Mouse (Mus musculus): Measurements from ENCODE around the gene Rtel1. TPM values are rescaled to one million over a fixed set of nuclear protein-coding genes. Genes with fewer than 3 reads are reported as not detected.

The Rtel1 gene
- 26.0 TPM for polyA plus RNA-seq (2015; fragmentation: Illumina TruSeq; extraction: RNeasy Lipid Tissue Mini Kit (QIAGEN cat#74804); ENCODE audit: low read depth, low replicate concordance)

DNA sequence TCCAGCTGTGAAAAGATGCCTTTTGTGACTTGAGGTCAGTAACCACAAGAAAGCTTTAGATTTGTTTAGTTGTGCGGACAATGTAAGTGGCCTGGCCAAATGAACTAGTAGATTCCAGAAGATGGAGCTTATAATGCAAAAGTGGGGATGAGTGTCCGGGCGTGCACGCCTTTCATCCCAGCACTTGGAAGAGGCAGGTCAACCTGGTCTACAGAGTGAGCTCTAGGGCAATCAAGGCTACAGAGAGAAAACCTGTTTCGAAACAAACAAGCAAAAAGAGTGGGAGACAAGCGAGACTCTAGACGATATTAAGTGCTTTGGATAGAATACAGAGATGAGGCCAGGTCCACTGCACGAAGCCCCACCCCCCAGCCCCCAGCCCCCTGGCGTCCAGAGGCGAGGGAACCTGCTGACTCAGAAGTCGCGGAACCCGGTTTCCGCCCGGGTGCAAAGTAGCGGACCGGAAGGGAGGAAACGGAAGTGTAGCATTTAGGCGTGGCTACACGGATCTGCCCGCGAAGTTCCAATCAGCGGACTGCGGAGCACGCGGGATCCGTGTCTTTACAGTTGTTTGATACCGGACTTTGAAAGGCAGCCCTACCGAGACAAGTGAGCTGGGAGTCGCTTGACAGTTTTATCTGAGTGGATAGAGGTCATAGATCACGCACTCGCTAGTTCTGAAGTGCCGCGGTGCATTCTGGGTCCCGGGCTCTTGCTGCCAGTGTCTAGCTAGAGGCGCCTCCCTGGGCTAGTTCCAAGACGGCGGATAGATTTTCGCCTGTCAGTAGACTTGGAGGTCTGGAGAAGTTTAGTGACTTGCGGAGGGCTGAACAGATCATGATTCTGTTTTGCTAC, at the start of gene Rtel1:
Gene Rtel1 (plus strand): TSS at position 492 of the 855 bp plus-strand sequence.

DNA sequence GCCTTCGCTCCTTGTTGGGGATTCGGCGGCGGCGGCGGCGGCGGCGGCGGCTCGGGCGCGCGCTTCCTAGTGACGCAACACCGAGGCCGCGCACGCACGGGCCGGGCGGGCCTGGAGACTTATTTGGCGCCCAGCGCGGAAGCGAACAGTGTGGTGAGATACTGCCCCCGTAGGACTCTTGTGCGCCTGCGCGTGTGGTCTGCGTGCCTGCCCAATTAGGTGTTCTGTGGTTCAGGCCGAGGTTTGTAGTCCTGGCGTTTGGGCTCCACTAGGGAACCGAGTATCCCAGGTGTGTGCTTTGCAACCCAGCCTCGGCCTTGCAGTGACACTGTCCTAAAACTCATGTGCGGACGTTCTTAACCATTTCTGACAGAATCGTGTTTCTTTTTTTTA, 31.6 kb upstream of the Rtel1 start, which contains the start of gene Gmeb2:
Gene Gmeb2 (minus strand): TSS at position 78 of the 393 bp plus-strand sequence.

DNA sequence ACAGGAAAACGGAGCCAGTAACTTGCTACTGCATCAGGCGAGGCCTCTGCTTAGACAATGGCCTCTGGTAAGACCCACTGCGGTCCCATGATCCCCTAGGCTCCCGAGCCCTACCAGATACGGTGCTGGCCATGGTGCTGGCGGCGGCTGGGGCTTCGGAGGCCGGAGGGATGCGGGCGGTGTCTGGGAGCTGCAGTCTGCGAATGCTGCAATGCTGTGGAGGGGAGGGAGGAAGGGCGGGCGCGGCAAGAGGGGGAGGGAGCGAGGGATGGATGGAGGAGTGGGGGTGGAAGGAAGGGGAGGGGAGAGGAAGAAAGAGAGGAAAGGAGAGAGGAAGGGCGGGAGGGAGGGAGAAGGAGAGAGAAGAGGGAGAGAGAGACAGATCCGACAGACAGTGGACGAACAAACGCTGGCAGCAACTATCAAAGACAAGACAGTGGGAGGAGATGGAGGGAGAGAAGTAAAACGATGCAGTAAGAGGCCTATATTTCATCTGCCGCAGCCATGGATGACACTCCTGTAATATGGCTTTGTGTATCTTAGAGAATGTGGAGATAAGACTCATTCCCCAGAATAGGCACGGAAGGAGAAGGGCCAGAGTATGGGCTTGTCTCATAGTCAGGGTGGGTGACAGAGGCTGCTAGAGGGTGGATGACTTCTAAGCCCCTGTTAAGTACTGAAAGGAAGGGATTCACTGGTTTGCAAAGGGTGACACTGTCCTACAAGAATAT, 5.3 kb upstream of the Rtel1 start, which contains the start of gene Stmn3:
Gene Stmn3 (minus strand): TSS at position 421 of the 731 bp plus-strand sequence.

DNA sequence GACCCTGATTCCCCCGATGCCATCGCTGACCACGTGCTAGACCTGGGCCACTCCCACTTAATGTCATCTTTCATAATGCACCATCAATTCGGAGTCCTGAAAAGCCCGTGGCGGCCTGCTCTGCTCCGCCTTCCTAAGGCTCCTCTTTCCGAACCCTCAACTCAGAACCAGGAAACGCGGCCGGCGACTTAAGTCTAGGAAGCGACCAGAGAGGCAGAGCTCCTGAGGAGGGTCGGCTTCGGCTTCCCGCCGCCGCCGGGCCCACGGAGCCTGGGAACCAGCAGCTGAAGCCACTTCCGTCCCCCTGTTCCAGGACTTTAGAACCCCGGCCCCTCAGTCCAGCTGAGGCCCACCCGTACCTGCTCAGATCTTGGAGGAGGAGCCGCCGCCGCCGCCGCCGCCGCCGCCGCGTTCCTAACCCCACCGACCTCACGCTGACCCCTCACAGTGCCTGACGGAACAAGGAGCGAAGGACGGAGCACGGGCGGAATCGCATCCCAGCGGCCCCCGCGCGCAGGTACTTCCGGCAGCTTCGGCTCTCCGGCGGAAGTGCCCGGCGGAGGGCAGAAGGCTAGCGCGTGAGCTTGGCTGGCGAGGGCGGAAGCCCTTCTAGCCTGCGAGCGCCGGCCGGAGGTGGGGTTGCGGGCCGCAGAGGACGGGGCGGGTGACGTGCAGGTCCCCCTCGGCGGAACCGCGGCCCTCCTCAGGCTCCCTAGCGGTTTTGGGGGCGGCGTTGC, 45.5 kb downstream of the Rtel1 start, which contains the start of the genes Zgpat and Arfrp1:
Gene Zgpat (plus strand): TSS at position 69 of the 737 bp plus-strand sequence.
Gene Arfrp1 (minus strand): TSS at position 545 of the 737 bp plus-strand sequence.

DNA sequence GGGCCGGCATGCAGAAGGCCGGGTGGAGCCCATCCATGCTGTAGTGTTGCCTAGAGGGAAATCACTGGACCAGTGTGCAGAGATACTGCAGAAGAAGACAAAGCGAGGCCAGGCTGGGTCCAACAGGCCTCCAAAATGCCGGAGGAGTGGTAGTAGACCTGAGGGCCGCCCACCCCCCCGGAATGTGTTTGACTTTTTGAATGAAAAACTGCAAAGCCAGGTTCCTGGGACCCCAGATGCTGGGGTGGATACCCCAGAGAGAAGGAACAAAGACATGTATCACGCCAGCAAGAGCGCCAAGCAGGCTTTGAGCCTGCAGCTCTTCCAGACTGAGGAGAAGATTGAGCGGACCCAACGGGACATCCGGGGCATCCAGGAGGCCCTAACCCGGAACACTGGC, 60.2 kb downstream of the Rtel1 start, which contains the start of gene Lime1:
Gene Lime1 (plus strand): TSS at position 301 of the 400 bp plus-strand sequence.

Other genes starting within 250 kb of the Rtel1 start
- gene Kcnq2, start 184.4 kb upstream of the Rtel1 start, polyA plus RNA-seq (2015; fragmentation: Illumina TruSeq; extraction: RNeasy Lipid Tissue Mini Kit (QIAGEN cat#74804); ENCODE audit: low read depth, low replicate concordance) = 159 TPM
- gene Eef1a2, start 162.7 kb upstream of the Rtel1 start, polyA plus RNA-seq (2015; fragmentation: Illumina TruSeq; extraction: RNeasy Lipid Tissue Mini Kit (QIAGEN cat#74804); ENCODE audit: low read depth, low replicate concordance) = 910 TPM
- gene Ppdpf, start 132.5 kb upstream of the Rtel1 start, polyA plus RNA-seq (2015; fragmentation: Illumina TruSeq; extraction: RNeasy Lipid Tissue Mini Kit (QIAGEN cat#74804); ENCODE audit: low read depth, low replicate concordance) = 118 TPM
- gene Ptk6, start 117.0 kb upstream of the Rtel1 start, polyA plus RNA-seq (2015; fragmentation: Illumina TruSeq; extraction: RNeasy Lipid Tissue Mini Kit (QIAGEN cat#74804); ENCODE audit: low read depth, low replicate concordance) = not detected
- gene Srms, start 106.6 kb upstream of the Rtel1 start, polyA plus RNA-seq (2015; fragmentation: Illumina TruSeq; extraction: RNeasy Lipid Tissue Mini Kit (QIAGEN cat#74804); ENCODE audit: low read depth, low replicate concordance) = 0.28 TPM
- not detected for gene Fndc11, start 99.7 kb upstream of the Rtel1 start, polyA plus RNA-seq (2015; fragmentation: Illumina TruSeq; extraction: RNeasy Lipid Tissue Mini Kit (QIAGEN cat#74804); ENCODE audit: low read depth, low replicate concordance)
- 1.9 TPM for gene Helz2, start 77.7 kb upstream of the Rtel1 start, polyA plus RNA-seq (2015; fragmentation: Illumina TruSeq; extraction: RNeasy Lipid Tissue Mini Kit (QIAGEN cat#74804); ENCODE audit: low read depth, low replicate concordance)
- gene Gmeb2, start 31.7 kb upstream of the Rtel1 start, polyA plus RNA-seq (2015; fragmentation: Illumina TruSeq; extraction: RNeasy Lipid Tissue Mini Kit (QIAGEN cat#74804); ENCODE audit: low read depth, low replicate concordance) = 19.4 TPM
- gene Stmn3, start 5.2 kb upstream of the Rtel1 start, polyA plus RNA-seq (2015; fragmentation: Illumina TruSeq; extraction: RNeasy Lipid Tissue Mini Kit (QIAGEN cat#74804); ENCODE audit: low read depth, low replicate concordance) = 1,118 TPM
- 52.2 TPM for gene Zgpat, start 45.2 kb downstream of the Rtel1 start, polyA plus RNA-seq (2015; fragmentation: Illumina TruSeq; extraction: RNeasy Lipid Tissue Mini Kit (QIAGEN cat#74804); ENCODE audit: low read depth, low replicate concordance)
- 65.1 TPM for gene Arfrp1, start 45.7 kb downstream of the Rtel1 start, polyA plus RNA-seq (2015; fragmentation: Illumina TruSeq; extraction: RNeasy Lipid Tissue Mini Kit (QIAGEN cat#74804); ENCODE audit: low read depth, low replicate concordance)
- gene Lime1, start 60.3 kb downstream of the Rtel1 start, polyA plus RNA-seq (2015; fragmentation: Illumina TruSeq; extraction: RNeasy Lipid Tissue Mini Kit (QIAGEN cat#74804); ENCODE audit: low read depth, low replicate concordance) = 31.4 TPM
- 6.2 TPM for gene Zbtb46, start 139.7 kb downstream of the Rtel1 start, polyA plus RNA-seq (2015; fragmentation: Illumina TruSeq; extraction: RNeasy Lipid Tissue Mini Kit (QIAGEN cat#74804); ENCODE audit: low read depth, low replicate concordance)
- gene Abhd16b, start 173.5 kb downstream of the Rtel1 start, polyA plus RNA-seq (2015; fragmentation: Illumina TruSeq; extraction: RNeasy Lipid Tissue Mini Kit (QIAGEN cat#74804); ENCODE audit: low read depth, low replicate concordance) = not detected
- 156 TPM for gene Tpd52l2, start 177.4 kb downstream of the Rtel1 start, polyA plus RNA-seq (2015; fragmentation: Illumina TruSeq; extraction: RNeasy Lipid Tissue Mini Kit (QIAGEN cat#74804); ENCODE audit: low read depth, low replicate concordance)
- 172 TPM for gene Dnajc5, start 200.7 kb downstream of the Rtel1 start, polyA plus RNA-seq (2015; fragmentation: Illumina TruSeq; extraction: RNeasy Lipid Tissue Mini Kit (QIAGEN cat#74804); ENCODE audit: low read depth, low replicate concordance)